Mouse (Mus musculus): ENCODE data around the gene Gm12117. TPM values are rescaled to one million over a fixed set of nuclear protein-coding genes. Genes with fewer than 3 reads are reported as not detected.

Gene Gm12117
- not detected in 2 replicates for polyA plus RNA-seq (2015; fragmentation: Nextera tagmentation; extraction: Ambion mirVana)

DNA sequence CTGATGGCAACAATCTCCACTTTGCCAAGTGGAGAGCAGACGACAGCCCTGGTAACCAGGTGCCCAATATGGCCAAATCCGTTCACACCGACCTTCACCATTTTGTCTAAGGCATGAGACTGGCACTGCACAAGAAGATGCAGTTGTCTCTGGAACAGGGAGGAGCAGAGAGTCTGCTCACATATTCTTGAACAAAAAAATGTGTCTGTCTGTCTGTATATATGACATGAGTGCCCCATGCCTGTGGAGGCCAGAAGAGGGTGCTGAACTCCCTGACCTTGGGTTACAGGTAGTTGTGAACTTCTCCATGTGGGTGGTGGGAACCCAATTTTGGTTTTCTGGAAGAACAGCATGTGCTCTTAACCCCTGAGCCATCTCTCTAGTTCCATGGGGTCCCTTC, at the start of gene Gm12117:
Gene Gm12117 (minus strand): TSS at position 101 of the 400 bp plus-strand sequence.
- Histone ChIP-seq H3K9me3 (ENCODE audit: control insufficient read depth, low read length) (no peaks in the 10 kb centered on the region), H3K4me2 (ENCODE audit: low read depth, low read length) (no peak within 1 kb of the TSS), H3K27ac (ENCODE audit: low read length) (no peak within 1 kb of the TSS), H3K9ac (ENCODE audit: low read length) (no peak within 1 kb of the TSS), H3K27me3 (ENCODE audit: control insufficient read depth, insufficient read depth, low read depth, low read length) (no peaks in the 10 kb centered on the region), H3K4me1 (replicated peaks; ENCODE audit: control insufficient read depth, insufficient read depth, low read length) (no peaks in the 10 kb centered on the region), H3K4me3 (ENCODE audit: low read length) (no peak within 1 kb of the TSS), H3K36me3 (ENCODE audit: control insufficient read depth, insufficient read depth, low read length) (no peaks in the 10 kb centered on the region)
- ATAC-seq (ENCODE audit: low read depth): no peak
- 96% methylated on average over 3 of the region's 3 CpGs for WGBS

DNA sequence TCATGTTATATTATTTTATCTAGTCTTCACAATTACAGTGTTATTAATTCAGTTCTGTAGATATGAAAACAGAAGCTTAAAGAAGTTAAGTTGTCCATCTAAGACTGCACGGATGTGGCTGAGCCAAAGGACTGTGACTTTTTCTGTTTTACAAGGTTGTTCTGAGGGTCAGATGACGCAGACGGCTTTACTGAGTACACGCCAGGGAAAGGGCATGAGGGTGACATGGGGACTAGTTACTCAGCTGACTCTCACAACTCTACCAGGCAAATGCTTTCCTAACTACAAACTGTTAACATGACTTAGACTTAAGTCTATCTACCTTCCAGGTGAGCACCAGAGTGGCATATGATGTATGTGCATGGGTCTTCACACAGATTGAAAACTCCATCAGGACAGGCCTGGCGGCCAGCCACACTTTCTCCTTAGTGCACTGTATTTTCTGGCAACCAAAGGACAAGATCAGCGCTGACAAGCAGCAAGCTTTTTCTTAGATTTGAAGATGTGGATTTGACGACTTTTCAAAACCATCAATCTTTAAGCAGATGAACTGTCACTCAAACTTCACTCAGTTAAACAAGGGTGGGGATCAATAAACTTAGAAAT, 42.6 kb upstream of the Gm12117 start:
- H3K4me2 ChIP-seq (ENCODE audit: low read depth, low read length): no peak overlapping the region
- no peak overlapping the region for H3K27ac ChIP-seq (ENCODE audit: low read length)
- no peaks in the 10 kb centered on the region for H3K9me3 ChIP-seq (ENCODE audit: control insufficient read depth, low read length)
- no peak for ATAC-seq (ENCODE audit: low read depth)
- H3K4me3 ChIP-seq (ENCODE audit: low read length): no peak overlapping the region
- H3K36me3 ChIP-seq (ENCODE audit: control insufficient read depth, insufficient read depth, low read length): no peaks in the 10 kb centered on the region
- no peaks in the 10 kb centered on the region for H3K4me1 ChIP-seq (replicated peaks; ENCODE audit: control insufficient read depth, insufficient read depth, low read length)
- WGBS: 67% methylated on average over 7 of the region's 7 CpGs
- no peak overlapping the region for H3K9ac ChIP-seq (ENCODE audit: low read length)
- no peaks in the 10 kb centered on the region for H3K27me3 ChIP-seq (ENCODE audit: control insufficient read depth, insufficient read depth, low read depth, low read length)

DNA sequence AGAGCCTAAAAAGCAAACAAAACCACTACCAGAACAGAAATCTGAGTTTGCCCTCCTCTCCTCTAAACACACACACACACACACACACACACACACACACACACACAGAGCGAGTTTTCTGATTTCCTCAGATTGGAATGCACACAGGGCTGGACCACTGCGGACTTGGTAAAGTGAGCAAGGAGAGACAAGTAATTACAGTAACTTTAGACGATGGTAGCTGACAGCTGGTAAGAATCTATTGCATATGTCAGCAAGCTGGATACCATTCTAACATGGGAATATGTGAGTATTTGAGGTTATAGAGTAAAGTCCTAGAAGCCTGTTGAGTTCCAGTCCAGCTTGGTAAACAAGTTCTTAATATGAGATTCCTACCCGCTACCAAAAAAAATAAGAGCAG, 33.0 kb upstream of the Gm12117 start:
- no peaks in the 10 kb centered on the region for H3K27me3 ChIP-seq (ENCODE audit: control insufficient read depth, insufficient read depth, low read depth, low read length)
- H3K4me2 ChIP-seq (ENCODE audit: low read depth, low read length): no peak overlapping the region
- no peak overlapping the region for H3K9ac ChIP-seq (ENCODE audit: low read length)
- ATAC-seq (ENCODE audit: low read depth): no peak
- no peak overlapping the region for H3K27ac ChIP-seq (ENCODE audit: low read length)
- 48% methylated on average over 4 of the region's 4 CpGs for WGBS
- H3K9me3 ChIP-seq (ENCODE audit: control insufficient read depth, low read length): no peaks in the 10 kb centered on the region
- no peaks in the 10 kb centered on the region for H3K36me3 ChIP-seq (ENCODE audit: control insufficient read depth, insufficient read depth, low read length)
- H3K4me3 ChIP-seq (ENCODE audit: low read length): no peak overlapping the region
- H3K4me1 ChIP-seq (replicated peaks; ENCODE audit: control insufficient read depth, insufficient read depth, low read length): no peaks in the 10 kb centered on the region

DNA sequence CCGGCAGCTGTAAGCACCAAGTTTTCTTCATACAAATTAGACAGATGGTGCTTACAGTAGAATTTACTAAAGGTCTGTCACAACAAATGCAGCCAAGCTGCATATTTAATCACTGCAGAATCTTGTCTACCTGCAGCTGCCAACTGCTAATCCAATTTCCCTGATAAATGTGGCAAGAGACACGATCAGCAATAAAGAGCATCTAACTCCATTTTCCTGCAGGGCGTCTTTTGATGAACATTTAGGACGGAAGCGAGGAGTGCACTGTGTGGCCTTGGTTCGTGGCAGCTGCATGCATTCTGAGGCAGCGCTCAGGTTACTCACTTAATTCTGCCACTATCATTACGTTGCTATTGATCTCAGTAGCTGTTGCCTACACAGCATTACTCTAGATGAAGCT, 24.3 kb upstream of the Gm12117 start:
- Histone ChIP-seq H3K9me3 (ENCODE audit: control insufficient read depth, low read length) (no peaks in the 10 kb centered on the region), H3K4me1 (replicated peaks; ENCODE audit: control insufficient read depth, insufficient read depth, low read length) (no peaks in the 10 kb centered on the region), H3K27ac (ENCODE audit: low read length) (no peak overlapping the region), H3K36me3 (ENCODE audit: control insufficient read depth, insufficient read depth, low read length) (no peaks in the 10 kb centered on the region), H3K9ac (ENCODE audit: low read length) (no peak overlapping the region), H3K27me3 (ENCODE audit: control insufficient read depth, insufficient read depth, low read depth, low read length) (no peaks in the 10 kb centered on the region), H3K4me2 (ENCODE audit: low read depth, low read length) (no peak overlapping the region), H3K4me3 (ENCODE audit: low read length) (no peak overlapping the region)
- ATAC-seq (ENCODE audit: low read depth): no peak
- WGBS: 56% methylated on average over 8 of the region's 8 CpGs

DNA sequence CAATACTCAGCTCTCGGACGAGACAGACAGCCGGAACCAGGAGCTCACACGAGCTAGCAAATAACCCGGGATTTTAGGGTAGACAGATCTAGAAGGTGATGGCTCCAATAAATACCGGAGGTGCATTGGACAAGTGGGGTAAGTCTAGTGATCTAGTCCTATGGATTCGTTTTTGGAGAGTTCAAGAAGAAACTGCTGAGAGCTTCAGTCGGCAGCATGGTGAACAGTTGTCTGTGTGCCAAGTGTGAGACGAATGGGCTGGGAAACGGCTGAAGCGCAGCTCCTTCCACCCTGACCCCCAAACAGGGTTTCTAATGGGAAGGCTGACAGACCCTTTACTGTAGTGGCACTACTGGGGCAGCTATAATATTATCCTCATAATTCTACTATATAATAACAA, 22.8 kb upstream of the Gm12117 start:
- no peak overlapping the region for H3K9ac ChIP-seq (ENCODE audit: low read length)
- no peaks in the 10 kb centered on the region for H3K9me3 ChIP-seq (ENCODE audit: control insufficient read depth, low read length)
- no peaks in the 10 kb centered on the region for H3K4me1 ChIP-seq (replicated peaks; ENCODE audit: control insufficient read depth, insufficient read depth, low read length)
- H3K4me3 ChIP-seq (ENCODE audit: low read length): no peak overlapping the region
- ATAC-seq (ENCODE audit: low read depth): no peak
- H3K27ac ChIP-seq (ENCODE audit: low read length): no peak overlapping the region
- H3K36me3 ChIP-seq (ENCODE audit: control insufficient read depth, insufficient read depth, low read length): no peaks in the 10 kb centered on the region
- no peaks in the 10 kb centered on the region for H3K27me3 ChIP-seq (ENCODE audit: control insufficient read depth, insufficient read depth, low read depth, low read length)
- no peak overlapping the region for H3K4me2 ChIP-seq (ENCODE audit: low read depth, low read length)
- WGBS: 59% methylated on average over 11 of the region's 11 CpGs

DNA sequence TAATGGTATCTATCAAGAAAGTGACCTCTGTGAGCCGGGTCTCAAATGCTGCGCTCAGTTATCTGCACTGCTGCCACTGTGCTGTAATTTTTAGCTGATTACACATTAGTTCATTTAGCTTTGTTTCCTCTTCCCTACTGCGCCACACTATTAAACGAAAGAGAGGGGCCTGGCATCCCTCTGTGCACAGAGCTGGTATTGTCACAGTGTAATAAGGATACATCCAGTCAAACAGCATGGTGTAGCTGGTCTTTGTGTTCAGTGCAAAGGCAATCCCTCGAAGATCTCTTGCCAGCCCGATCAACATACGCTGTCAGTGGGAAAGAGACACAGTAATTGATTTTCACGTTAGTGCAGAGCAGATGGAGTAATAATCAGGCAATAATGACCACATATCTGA, 20.6 kb upstream of the Gm12117 start:
- Histone ChIP-seq H3K4me1 (replicated peaks; ENCODE audit: control insufficient read depth, insufficient read depth, low read length) (no peaks in the 10 kb centered on the region), H3K27me3 (ENCODE audit: control insufficient read depth, insufficient read depth, low read depth, low read length) (no peaks in the 10 kb centered on the region), H3K4me3 (ENCODE audit: low read length) (no peak overlapping the region), H3K4me2 (ENCODE audit: low read depth, low read length) (no peak overlapping the region), H3K36me3 (ENCODE audit: control insufficient read depth, insufficient read depth, low read length) (no peaks in the 10 kb centered on the region), H3K9ac (ENCODE audit: low read length) (no peak overlapping the region), H3K27ac (ENCODE audit: low read length) (no peak overlapping the region), H3K9me3 (ENCODE audit: control insufficient read depth, low read length) (no peaks in the 10 kb centered on the region)
- WGBS: 76% methylated on average over 8 of the region's 8 CpGs
- ATAC-seq (ENCODE audit: low read depth): no peak

DNA sequence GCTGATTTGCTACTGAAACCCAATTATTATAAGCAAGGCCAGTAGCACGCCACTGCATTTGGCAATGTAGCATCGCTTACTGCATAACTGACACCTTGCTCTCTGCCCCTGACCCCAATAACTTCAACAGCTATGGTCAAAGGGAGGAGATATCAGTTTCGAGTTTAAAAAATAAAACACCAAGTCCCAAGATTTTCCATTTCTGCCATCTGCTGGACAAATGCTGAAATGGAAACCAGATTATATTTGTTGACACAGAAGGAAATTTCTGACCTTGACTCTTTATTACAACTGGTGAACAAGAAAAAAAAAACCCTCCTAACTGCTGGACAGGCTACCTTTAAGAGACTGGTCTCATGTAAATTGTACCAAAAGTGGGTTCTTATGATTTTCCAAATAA, 18.9 kb upstream of the Gm12117 start:
- Histone ChIP-seq H3K36me3 (ENCODE audit: control insufficient read depth, insufficient read depth, low read length) (no peaks in the 10 kb centered on the region), H3K9me3 (ENCODE audit: control insufficient read depth, low read length) (no peaks in the 10 kb centered on the region), H3K4me1 (replicated peaks; ENCODE audit: control insufficient read depth, insufficient read depth, low read length) (no peaks in the 10 kb centered on the region), H3K4me3 (ENCODE audit: low read length) (no peak overlapping the region), H3K27me3 (ENCODE audit: control insufficient read depth, insufficient read depth, low read depth, low read length) (no peaks in the 10 kb centered on the region), H3K4me2 (ENCODE audit: low read depth, low read length) (no peak overlapping the region), H3K9ac (ENCODE audit: low read length) (no peak overlapping the region), H3K27ac (ENCODE audit: low read length) (no peak overlapping the region)
- ATAC-seq (ENCODE audit: low read depth): no peak
- 23% methylated on average over 3 of the region's 3 CpGs for WGBS

DNA sequence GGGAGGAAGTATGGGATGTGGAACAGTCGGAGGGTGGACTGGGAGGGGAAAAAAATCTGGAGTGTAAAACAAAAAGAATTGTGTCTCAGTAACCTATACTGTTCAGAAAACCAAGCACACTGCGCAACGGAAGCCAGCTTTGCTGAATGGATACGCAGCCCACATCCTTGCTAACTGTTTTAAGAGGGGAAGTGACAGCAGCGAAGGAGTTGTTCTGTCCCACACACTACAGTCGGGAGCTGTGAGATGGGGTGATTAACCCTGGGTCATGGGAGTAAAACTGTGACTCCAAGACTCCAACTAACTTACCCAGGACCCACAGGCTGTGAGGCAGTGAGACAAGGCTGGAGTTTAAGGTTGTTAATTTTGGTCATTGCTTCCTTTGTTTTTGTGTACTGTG, 17.5 kb upstream of the Gm12117 start:
- Histone ChIP-seq H3K27ac (ENCODE audit: low read length) (no peak overlapping the region), H3K27me3 (ENCODE audit: control insufficient read depth, insufficient read depth, low read depth, low read length) (no peaks in the 10 kb centered on the region), H3K4me2 (ENCODE audit: low read depth, low read length) (no peak overlapping the region), H3K9me3 (ENCODE audit: control insufficient read depth, low read length) (no peaks in the 10 kb centered on the region), H3K4me3 (ENCODE audit: low read length) (no peak overlapping the region), H3K9ac (ENCODE audit: low read length) (no peak overlapping the region), H3K4me1 (replicated peaks; ENCODE audit: control insufficient read depth, insufficient read depth, low read length) (no peaks in the 10 kb centered on the region), H3K36me3 (ENCODE audit: control insufficient read depth, insufficient read depth, low read length) (no peaks in the 10 kb centered on the region)
- no peak; the same call in 1 of the 2 replicates for ATAC-seq (ENCODE audit: low read depth)
- 38% methylated on average over 6 of the region's 6 CpGs for WGBS

DNA sequence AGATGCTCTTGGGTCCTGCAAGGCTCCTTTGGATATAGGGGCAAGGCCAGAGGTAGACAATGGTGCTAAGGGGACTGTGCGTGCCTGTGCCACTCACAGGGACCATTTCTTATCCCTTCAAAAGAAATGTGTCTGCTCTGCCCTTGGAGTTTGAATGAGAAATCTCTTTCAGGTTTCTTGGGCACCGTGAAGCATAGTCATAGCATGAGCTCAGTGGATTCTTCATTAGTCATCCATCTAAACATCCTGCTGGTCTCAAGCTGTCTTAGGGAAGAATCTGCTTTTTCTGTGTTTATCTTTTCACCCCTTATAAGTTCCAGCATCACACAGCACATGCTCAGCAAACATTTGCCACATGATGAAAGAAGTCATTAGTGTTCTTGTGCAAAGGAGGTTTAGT, 2.0 kb upstream of the Gm12117 start:
- H3K9me3 ChIP-seq (ENCODE audit: control insufficient read depth, low read length): no peaks in the 10 kb centered on the region
- no peak for ATAC-seq (ENCODE audit: low read depth)
- 73% methylated on average over 2 of the region's 2 CpGs for WGBS
- H3K36me3 ChIP-seq (ENCODE audit: control insufficient read depth, insufficient read depth, low read length): no peaks in the 10 kb centered on the region
- no peak overlapping the region for H3K9ac ChIP-seq (ENCODE audit: low read length)
- no peak overlapping the region for H3K4me2 ChIP-seq (ENCODE audit: low read depth, low read length)
- no peak overlapping the region for H3K27ac ChIP-seq (ENCODE audit: low read length)
- H3K4me3 ChIP-seq (ENCODE audit: low read length): no peak overlapping the region
- H3K4me1 ChIP-seq (replicated peaks; ENCODE audit: control insufficient read depth, insufficient read depth, low read length): no peaks in the 10 kb centered on the region
- no peaks in the 10 kb centered on the region for H3K27me3 ChIP-seq (ENCODE audit: control insufficient read depth, insufficient read depth, low read depth, low read length)

DNA sequence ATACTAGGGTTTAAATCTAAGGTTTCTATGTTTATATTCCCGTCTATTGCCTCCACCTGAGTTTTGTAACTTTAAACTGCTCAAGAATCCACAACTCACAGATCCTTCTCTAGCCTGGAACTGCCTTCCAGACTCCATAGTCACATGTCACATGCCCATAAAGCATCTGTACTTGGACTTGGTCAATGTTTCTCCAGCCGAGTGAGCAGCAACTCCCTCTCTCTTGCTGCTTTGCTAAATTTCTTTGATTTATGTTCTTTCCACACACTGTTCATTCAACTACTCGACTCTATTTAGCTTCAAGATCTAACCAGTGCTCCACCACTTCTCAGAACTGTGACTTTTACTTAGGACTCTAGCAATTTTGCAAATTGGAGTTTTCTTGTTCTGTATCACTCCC, 1.7 kb downstream of the Gm12117 start:
- no peak for ATAC-seq (ENCODE audit: low read depth)
- Histone ChIP-seq H3K27me3 (ENCODE audit: control insufficient read depth, insufficient read depth, low read depth, low read length) (no peaks in the 10 kb centered on the region), H3K27ac (ENCODE audit: low read length) (no peak overlapping the region), H3K9me3 (ENCODE audit: control insufficient read depth, low read length) (no peaks in the 10 kb centered on the region), H3K4me2 (ENCODE audit: low read depth, low read length) (no peak overlapping the region), H3K36me3 (ENCODE audit: control insufficient read depth, insufficient read depth, low read length) (no peaks in the 10 kb centered on the region), H3K4me3 (ENCODE audit: low read length) (no peak overlapping the region), H3K4me1 (replicated peaks; ENCODE audit: control insufficient read depth, insufficient read depth, low read length) (no peaks in the 10 kb centered on the region), H3K9ac (ENCODE audit: low read length) (no peak overlapping the region)
- 59% methylated on average over 3 of the region's 3 CpGs for WGBS
